Mouse (Mus musculus) heart, adult 2 months (tissue): ENCODE measurements around the gene Zfp61. TPM values are rescaled to one million over a fixed set of nuclear protein-coding genes. Genes with fewer than 3 reads are reported as not detected.

Experiments
- DNase-seq, 2 experiments: peaks; one replicate each; pipeline ENCODE4 v3.0.0; 2021
- H3K27ac ChIP-seq: fragments of 200-600 bp; 2 replicates; pipeline ENCODE4 v1.8.1; 2022
- H3K27me3 ChIP-seq: fragments of 200-500 bp; 2 replicates; pipeline ENCODE4 v1.6.1; 2012; ENCODE audit warnings: mild to moderate bottlenecking, low read length, inconsistent platforms, mixed read lengths; ENCODE audit not compliant: control insufficient read depth, insufficient read depth
- H3K36me3 ChIP-seq: fragments of 200-500 bp; 2 replicates; pipeline ENCODE4 v1.6.1; 2012; ENCODE audit warnings: low read length, inconsistent platforms; ENCODE audit not compliant: control insufficient read depth, insufficient read depth
- H3K4me1 ChIP-seq: fragments of 200-500 bp; 2 replicates; pipeline ENCODE4 v1.6.1; 2011; ENCODE audit warnings: low read length; ENCODE audit not compliant: control insufficient read depth, insufficient read depth
- H3K4me3 ChIP-seq: fragments of 200-600 bp; 2 replicates; pipeline ENCODE4 v1.8.1; 2022
- H3K79me2 ChIP-seq: fragments of 200-500 bp; replicated peaks from 2 replicates; pipeline ENCODE4 v1.6.1; 2012; ENCODE audit warnings: mild to moderate bottlenecking, inconsistent platforms, low read length, moderate library complexity, mixed read lengths; ENCODE audit not compliant: control insufficient read depth, insufficient read depth
- H3K9ac ChIP-seq: fragments of 200-500 bp; 2 replicates; pipeline ENCODE4 v1.6.1; 2012; ENCODE audit warnings: low read depth, mild to moderate bottlenecking, control low read depth, inconsistent platforms, low read length, mixed read lengths
- CTCF ChIP-seq: fragments of 200-600 bp; IDR thresholded peaks from 2 replicates; pipeline ENCODE4 v1.8.1; 2022; ENCODE audit warnings: antibody characterized with exemption, mild to moderate bottlenecking, moderate library complexity
- EP300 ChIP-seq: fragments of 200-500 bp; IDR thresholded peaks from 2 replicates; pipeline ENCODE4 v1.6.1; 2011; ENCODE audit warnings: low read depth, low read length, control low read depth; ENCODE audit not compliant: insufficient read depth
- POLR2A ChIP-seq: fragments of 200-500 bp; IDR thresholded peaks from 2 replicates; pipeline ENCODE4 v1.6.1; 2011; ENCODE audit warnings: mild to moderate bottlenecking, low read depth, low read length, control low read depth; ENCODE audit not compliant: insufficient read depth
- WGBS: fragments of 180-500 bp; shearing (Covaris S2); methylation state at CpG from one replicate; pipeline ENCODE4 v1.1.7; 2018; 5-methylcytosine and 5-hydroxymethylcytosine counted together
- intact Hi-C: fragments of 180-260 bp; cut with DNase I; formaldehyde crosslinking; loops from one replicate; pipeline ENCODE4 v1.15.1; 2025
- polyA plus RNA-seq: library from polyadenylated mRNA; depleted of rRNA; stranded (reverse); fragments of >200 nt; gene quantifications from 2 replicates; pipeline ENCODE4 v1.2.3, GENCODE M21; 2012
- total RNA-seq, 2 experiments: library from RNA; stranded (reverse); gene quantifications; 2 replicates each; pipeline ENCODE4 v1.2.3; 2021

Zfp61 gene
- total and polyA plus RNA-seq, 3 experiments: 2.7 to 3.3 (median 2.7) TPM

DNA sequence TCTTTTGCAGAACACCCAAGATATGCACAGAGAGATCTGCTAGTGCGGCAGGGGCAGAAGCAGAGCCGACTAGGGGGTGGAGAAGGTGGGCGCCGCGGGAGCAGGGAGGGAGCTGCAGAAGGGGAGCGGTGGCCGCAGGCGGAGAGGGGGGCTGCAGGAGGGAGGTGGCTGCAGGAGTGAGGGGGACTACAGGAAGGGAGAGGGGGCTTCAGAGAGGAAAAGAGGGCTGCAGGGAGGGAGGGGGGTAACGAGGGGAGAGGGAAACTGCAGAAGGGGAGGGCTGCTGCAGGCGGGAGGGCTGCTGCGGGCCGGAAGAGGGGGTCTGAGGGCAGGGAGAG is 2.4 kb downstream of the Zfp61 start:
- Histone ChIP-seq H3K9ac (peak overlapping the region; percentile 72), H3K36me3 (no peaks in the 10 kb centered on the region), H3K27me3 (no peaks in the 10 kb centered on the region), H3K4me3 (peak overlapping the region; percentile 76), H3K4me1 (no peaks in the 10 kb centered on the region; the same call in 1 of the 2 replicates), H3K79me2 (no peaks in the 10 kb centered on the region), H3K27ac (peak overlapping the region; percentile 47)
- intact Hi-C loops: loop anchor here (5.0 kb wide), 1 partner anchor 326 kb away; the partner anchor contains the start of gene Vmn1r181
- 6% methylated on average over 11 of the region's 12 CpGs for WGBS
- no peak for DNase-seq
- no peak for TF ChIP-seq EP300
- TF ChIP-seq CTCF: no peak
- TF ChIP-seq POLR2A: no peak

DNA sequence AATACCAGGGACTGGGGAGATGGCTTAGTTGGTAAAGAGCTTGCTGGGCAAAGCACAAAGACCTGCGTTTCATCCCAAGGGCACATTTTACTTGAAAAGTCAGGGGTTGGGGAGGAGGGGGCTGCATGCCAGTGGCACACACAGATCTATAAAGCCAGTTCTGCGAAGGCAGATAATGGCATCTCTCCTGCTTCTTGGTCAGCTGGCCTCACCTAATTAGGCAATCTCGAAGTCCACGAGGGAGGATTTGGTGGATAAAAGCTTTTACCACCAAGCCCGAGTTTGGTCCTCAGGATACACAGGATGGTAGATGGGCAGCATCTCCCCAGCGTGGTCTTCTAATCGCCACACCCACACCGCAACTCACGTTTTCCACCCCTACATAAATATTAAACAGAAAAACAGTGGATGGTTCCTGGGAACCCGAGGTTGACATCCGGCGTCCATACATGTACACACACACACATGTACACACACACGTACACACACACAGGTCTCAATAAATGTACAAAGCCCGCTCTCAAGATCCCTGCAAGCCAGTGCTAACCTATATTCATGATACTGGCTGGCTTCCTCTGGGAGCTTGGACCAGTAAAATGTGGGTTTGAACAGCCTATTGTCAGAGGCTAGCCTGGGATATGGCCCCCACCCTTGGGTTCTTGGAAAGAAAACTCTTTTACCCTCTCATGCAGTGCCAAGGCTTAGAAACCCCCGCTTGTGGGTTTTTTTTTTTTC is 3.5 kb downstream of the Zfp61 start:
- 94% methylated on average over 15 of the region's 15 CpGs for WGBS
- H3K4me1 ChIP-seq: no peaks in the 10 kb centered on the region; the same call in 1 of the 2 replicates
- TF ChIP-seq CTCF: no peak
- no peak for TF ChIP-seq EP300
- no peak for TF ChIP-seq POLR2A
- H3K36me3 ChIP-seq: no peaks in the 10 kb centered on the region
- no peak overlapping the region for H3K27ac ChIP-seq
- H3K4me3 ChIP-seq: no peak overlapping the region
- no peaks in the 10 kb centered on the region for H3K27me3 ChIP-seq
- intact Hi-C loops: loop anchor here (5.0 kb wide), 1 partner anchor 325 kb away; the partner anchor contains the start of gene Vmn1r181
- no peak overlapping the region for H3K9ac ChIP-seq
- no peaks in the 10 kb centered on the region for H3K79me2 ChIP-seq
- no peak for DNase-seq

DNA sequence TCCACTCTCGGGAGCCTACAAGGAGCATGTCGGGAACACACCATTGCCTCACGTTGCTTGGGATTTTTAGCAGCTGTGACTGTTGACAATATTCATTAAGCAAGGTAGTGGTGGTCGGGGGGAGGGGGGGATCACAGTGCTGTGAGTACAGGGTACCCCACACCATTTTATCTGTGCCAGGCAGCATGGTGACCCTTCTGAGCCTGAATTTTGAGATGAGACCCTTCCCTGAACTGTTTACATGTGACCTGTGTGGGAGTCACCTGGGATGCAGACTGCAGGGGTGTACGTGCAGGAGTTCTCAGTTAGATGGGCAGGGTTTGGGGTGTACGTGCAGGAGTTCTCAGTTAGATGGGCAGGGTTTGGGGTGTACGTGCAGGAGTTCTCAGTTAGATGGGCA is 4.6 kb downstream of the Zfp61 start:
- TF ChIP-seq POLR2A: no peak
- no peak for TF ChIP-seq CTCF
- no peak for TF ChIP-seq EP300
- Histone ChIP-seq H3K4me3 (no peak overlapping the region), H3K36me3 (no peaks in the 10 kb centered on the region), H3K4me1 (no peaks in the 10 kb centered on the region; the same call in 1 of the 2 replicates), H3K9ac (no peak overlapping the region), H3K27ac (no peak overlapping the region), H3K79me2 (no peaks in the 10 kb centered on the region), H3K27me3 (no peaks in the 10 kb centered on the region)
- intact Hi-C loops: loop anchor here (5.0 kb wide), 1 partner anchor 324 kb away; the partner anchor contains the start of gene Vmn1r181
- no peak for DNase-seq
- 95% methylated on average over 7 of the region's 7 CpGs for WGBS

DNA sequence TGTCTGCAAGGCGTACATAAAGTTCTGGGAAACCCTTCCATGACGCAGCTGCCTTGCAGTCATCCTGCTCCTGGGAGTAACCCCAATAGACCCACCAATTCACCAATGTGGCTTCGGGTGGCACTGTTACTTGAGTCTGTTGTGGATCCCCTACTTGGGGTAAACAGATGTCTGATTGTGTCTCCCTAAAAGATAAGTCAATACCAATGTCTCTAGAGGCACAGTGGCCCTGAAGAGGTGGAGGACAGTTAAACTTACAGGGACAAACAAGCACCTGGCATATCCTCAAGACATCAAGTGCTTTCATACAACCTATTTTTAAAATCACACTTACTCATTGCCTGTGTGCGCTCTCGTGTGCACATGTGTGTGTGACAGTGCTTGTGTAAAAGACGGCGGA is 5.7 kb downstream of the Zfp61 start:
- H3K36me3 ChIP-seq: no peaks in the 10 kb centered on the region
- 98% methylated on average over 7 of the region's 7 CpGs for WGBS
- no peak overlapping the region for H3K9ac ChIP-seq
- no peaks in the 10 kb centered on the region; the same call in 1 of the 2 replicates for H3K4me1 ChIP-seq
- H3K27ac ChIP-seq: no peak overlapping the region
- TF ChIP-seq CTCF (no peak), POLR2A (no peak), EP300 (no peak)
- no peak for DNase-seq
- intact Hi-C loops: loop anchor here (5.0 kb wide), 1 partner anchor 323 kb away; the partner anchor contains the start of gene Vmn1r181
- H3K27me3 ChIP-seq: no peaks in the 10 kb centered on the region
- H3K4me3 ChIP-seq: no peak overlapping the region
- no peaks in the 10 kb centered on the region for H3K79me2 ChIP-seq

DNA sequence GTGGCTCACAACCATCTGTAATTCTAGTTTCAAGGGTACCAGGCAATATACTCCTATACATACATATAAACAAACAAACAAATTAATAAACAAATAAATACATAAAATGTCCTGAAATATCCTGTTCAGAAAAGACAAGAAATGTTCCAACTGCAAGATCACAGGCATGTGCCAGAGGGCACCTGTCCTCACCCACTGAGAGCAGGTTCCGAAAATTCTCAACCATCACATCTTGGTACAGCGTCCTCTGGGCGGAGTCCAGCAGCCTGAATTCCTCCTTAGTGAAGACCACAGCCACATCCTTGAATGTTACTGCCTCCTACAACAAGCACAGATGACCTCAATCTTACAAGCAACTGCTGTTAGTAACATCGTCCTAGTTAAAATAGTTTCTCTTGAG is 6.3 kb downstream of the Zfp61 start:
- no peaks in the 10 kb centered on the region; the same call in 1 of the 2 replicates for H3K4me1 ChIP-seq
- H3K27ac ChIP-seq: no peak overlapping the region
- H3K4me3 ChIP-seq: no peak overlapping the region
- WGBS: 98% methylated on average over 4 of the region's 4 CpGs
- H3K36me3 ChIP-seq: no peaks in the 10 kb centered on the region
- DNase-seq: no peak
- intact Hi-C loops: loop anchor here (5.0 kb wide), 1 partner anchor 322 kb away; the partner anchor contains the start of gene Vmn1r181
- no peaks in the 10 kb centered on the region for H3K27me3 ChIP-seq
- H3K79me2 ChIP-seq: no peaks in the 10 kb centered on the region
- no peak overlapping the region for H3K9ac ChIP-seq
- TF ChIP-seq POLR2A (no peak), CTCF (no peak), EP300 (no peak)
